Mouse (Mus musculus) c-Kit-positive CD71-negative TER-119-negative erythroid progenitor cells, embryonic 14.5 days (primary cell): ENCODE data around the gene St5.

Source experiments
- DNase-seq: peaks from one replicate; pipeline ENCODE4 v3.0.0-alpha.2; 2013; ENCODE audit warnings: low read depth

Gene St5

GRCm38 (mm10) chr7:109703190-109704015 lies at the start of gene St5, which contains the start of gene Akip1:
Gene St5 (minus strand): TSS chr7:109703605.
Gene Akip1 (plus strand): TSS chr7:109703690.
- DNase-seq = peak; percentile 87

DNA sequence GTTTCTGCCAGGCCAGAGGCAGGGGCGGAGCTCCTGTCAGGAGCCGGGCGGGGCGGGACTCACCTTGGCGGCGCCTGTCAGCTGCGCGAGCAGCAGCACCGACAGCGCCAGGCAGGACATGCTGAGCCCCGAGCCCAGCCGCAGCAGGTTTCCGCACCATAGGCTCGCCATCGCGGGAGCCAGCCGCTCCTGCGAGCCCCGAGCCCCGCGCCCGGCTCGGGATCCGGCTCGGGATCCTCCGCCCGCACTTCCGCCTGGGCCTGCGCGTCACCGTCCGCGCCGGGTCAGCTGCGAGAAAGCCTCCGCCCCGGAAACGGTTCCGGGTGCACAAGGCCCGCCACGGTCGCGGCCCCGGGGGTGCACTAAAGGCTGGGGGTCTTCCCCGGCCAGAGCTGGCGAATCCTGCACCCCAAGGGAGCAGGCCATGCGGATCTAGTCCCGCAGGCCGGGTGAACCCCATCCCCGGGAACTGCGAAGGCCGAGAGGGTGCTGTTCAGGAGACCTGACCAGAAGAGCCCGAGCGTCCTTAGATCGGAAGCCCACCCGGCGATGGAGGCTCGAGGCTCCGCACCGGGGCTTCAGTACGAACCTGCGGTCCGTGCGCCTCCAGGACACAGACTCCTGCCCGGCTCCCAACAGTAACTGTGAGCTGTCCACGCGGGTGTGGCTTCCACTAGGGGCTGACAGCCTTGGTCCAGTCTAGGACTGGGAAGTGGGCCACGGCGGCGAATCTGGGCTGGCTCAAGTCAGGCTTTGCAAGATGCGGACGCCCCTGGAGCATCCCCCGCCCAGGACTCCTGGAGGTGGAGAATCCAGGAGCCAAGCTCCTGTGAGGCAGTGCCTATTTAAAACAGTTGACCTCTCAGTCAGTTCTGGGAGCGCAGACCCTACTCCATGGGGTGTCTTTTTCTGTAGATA lies 48.9 kb upstream of the St5 start, which contains the start of gene Tmem9b:
Tmem9b (minus strand) TSS at position 868 of the 918 bp plus-strand sequence.
- DNase-seq = peak; percentile 51

GRCm38 (mm10) chr7:109751427-109752007 lies 48.1 kb upstream of the St5 start:
- no peak for DNase-seq

GRCm38 (mm10) chr7:109747747-109748146 lies 44.3 kb upstream of the St5 start:
- no peak for DNase-seq

- no peak for DNase-seq
Measured at GRCm38 (mm10) chr7:109741703-109742102, 38.3 kb upstream of the St5 start.

DNA sequence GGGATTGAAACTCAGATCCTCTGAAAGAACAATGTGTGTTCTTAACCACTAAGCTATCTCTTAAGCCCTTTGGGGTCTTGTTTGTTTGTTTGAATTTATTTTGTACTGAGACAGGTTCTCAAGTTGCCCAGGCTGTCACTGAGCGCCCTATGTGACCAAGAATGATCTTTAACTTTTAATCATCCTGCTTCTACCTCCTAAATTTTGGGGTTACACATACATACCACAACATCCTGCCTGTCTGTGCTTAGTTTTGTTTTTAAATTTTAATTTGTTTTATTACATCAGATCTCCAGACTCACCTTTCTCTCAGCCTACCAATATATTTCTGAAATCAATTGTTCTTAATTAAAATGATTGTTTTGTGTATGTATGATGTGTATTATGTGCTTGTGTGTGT lies 37.7 kb upstream of the St5 start:
- no peak for DNase-seq

DNA sequence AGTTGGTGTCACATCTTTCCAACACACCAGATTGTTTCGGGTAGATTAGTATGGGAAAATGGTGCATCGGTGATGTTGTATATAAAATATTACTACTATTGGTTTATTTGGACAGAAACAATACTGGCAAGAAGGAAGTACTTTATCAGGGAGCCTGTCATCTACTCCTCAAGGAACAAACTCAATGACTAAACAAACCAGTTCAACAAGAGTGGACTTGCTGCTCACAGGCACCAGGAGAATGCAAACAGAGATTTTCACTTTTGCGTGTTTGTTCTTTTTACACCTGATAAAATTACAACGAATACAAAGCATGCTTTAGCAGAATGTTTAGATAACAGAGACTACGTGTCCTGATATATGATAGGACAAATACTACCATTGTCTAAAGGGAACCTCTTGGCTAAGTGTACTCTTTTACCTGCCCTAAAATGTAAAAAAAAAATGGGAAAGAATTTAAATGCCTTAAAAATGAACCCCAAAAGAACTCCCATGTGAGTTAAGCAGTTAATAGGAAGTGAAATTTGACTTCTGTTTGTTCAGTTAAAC lies 36.5 kb upstream of the St5 start:
- no peak for DNase-seq

GRCm38 (mm10) chr7:109734806-109735205 lies 31.4 kb upstream of the St5 start:
- DNase-seq = no peak

- no peak for DNase-seq
Measured at GRCm38 (mm10) chr7:109731626-109732025, 28.2 kb upstream of the St5 start, which contains the start of gene Ascl3. Gene Ascl3 (minus strand): TSS chr7:109731726.

DNA sequence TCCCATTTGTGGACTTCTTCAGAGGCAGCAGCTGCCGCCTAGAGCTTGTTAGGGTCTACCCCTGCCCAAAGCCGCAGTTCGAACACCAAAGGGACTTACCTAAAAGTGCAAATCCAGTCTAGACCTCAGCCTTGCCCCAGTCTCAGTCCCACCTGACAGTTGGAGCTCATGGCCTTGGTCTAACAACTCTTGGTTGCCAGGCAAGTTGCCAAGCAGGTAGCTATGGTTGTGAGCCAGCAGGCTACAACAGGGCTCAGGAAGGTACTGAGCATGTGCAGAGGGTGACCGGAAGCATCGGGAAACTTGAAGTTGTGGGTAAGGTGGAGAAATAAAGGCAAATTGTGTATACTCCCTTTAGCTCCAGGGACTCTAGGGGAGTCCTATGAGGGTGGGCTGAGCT lies 20.3 kb upstream of the St5 start, which contains the start of gene BC051019:
BC051019 (minus strand) TSS at position 154 of the 400 bp plus-strand sequence.
- DNase-seq = no peak

DNA sequence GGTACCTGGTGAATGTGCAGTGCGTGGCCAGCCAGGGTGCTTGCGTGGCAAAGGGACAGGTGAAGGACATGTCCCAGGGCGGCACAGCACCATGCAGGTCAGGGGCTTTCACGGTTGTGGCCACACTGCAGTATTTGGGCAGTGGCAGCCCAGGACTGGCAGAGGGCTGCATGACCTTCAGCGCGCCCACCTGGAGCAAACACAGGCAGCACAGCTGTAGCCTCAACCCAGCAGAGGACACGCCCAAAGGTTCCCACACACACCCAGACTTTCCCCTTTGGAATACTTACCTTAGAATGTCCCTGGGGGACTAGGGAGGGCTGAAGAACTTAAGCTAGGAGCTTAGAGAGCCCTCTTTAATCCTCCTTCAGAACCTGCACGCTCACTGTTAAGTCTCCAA lies 19.7 kb upstream of the St5 start:
- no peak for DNase-seq

DNA sequence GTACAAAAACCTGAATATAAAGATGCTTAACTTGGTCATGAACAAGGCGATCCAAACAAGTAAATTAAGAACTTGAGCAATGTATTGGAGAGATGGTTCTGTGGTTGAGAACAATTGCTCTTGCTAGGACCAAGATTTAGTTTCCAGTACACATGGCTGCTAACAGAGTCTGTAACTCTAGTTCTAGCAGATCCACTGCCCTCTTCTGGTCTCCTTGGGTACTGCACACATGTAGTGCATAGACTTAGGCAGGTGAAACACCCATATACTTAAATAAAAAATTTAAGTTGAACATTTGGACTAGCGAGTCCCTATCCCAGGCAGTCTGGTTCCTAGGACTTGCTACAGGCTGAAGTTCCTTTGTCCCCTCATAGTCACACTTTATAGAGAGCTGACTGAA lies 19.2 kb upstream of the St5 start:
- no peak for DNase-seq

GRCm38 (mm10) chr7:109719286-109719685 lies 15.9 kb upstream of the St5 start:
- DNase-seq = no peak

DNA sequence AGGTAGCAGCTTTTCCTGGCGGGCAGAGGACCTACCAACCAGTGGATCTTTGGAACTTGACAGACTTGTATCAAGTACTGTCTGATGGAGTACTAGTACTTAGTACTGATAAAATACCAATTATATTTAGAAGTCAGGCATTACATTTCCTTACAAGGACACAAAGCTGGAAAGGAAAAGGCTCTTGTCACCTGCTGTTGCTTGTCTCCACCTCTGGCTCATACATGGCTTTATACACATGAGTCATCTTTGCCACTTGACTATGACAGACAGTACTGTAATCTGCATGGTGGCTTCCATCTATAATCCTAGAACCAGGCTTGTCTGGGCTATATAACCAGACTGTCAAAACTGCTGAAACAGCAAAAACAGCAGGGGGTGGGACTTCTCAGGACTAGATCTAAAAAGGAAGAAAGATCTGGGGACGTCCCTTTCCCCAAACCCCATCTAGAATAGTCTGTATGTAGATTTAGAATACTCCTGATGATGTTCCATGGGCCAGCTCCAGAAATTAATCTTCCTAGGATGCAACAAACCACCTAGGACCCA lies 10.1 kb upstream of the St5 start:
- DNase-seq = no peak

DNA sequence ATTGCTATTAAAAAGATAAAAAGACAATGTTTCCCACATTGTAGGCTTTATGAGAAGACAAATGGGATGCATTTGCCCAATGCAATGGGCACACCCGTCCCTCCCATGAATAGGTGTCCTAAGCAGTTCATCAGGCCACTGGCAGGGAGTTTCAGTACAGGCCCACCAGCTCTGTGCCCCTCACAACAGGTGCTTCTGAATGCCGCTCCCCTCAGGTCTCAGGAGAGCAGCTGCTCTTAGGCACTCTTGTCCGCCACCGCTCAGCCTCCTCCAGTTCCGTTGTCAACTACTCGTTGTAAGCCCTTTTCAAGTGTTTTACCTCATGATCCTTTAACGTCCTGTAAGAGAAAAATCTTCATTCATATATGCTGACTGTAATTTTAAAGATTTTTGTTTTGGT lies 8.8 kb upstream of the St5 start:
- DNase-seq = no peak

GRCm38 (mm10) chr7:109710069-109710468 lies 6.7 kb upstream of the St5 start:
- DNase-seq = no peak

GRCm38 (mm10) chr7:109708961-109709382 lies 5.6 kb upstream of the St5 start:
- DNase-seq = no peak

GRCm38 (mm10) chr7:109707023-109707785 lies 3.8 kb upstream of the St5 start:
- DNase-seq = peak; percentile 38

- DNase-seq = no peak
Measured at GRCm38 (mm10) chr7:109704461-109704860, 1.1 kb upstream of the St5 start.

DNA sequence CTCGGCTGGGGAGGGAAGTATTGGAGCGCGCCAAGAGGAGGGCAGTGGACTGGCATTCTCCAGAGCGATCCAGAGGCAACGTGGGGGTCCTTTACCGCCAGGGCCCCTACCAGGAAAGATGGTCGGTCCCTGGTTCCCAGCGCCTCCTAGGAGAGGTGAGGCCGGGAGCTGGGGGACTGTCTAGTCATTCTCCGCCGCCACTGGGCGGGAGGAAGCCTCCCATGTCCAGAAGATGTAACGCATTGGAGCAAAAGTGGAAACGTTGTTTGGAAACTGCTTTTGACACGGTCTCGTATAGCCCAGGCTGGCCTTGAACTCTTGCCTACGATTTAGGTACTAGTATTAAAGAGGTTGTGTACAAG lies 592 bp upstream of the St5 start:
- DNase-seq = no peak

DNA sequence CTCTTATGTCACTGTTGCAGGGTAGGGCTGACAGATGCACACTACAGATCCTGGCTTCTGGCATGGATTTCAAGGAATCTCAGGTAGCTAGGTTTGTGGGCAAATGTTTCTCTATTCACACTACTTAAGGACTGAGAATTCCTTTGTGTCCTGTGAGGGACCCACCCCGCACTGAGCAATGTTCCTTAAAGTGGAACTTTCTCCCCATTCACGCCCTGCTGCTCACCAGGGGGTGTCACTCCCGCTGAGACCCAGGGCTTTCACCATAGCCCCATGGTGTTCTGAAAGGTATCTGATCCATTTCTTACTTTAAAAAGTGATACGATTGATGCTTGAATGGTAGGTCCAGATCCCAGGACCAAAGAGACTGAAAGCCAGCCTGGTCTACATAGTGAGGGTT lies 684 bp downstream of the St5 start:
- no peak for DNase-seq
